Mouse (Mus musculus): ENCODE results near the gene Tapbpl.

- TF ChIP-seq POLR2A (IDR thresholded peaks at IDR 0.05; ENCODE audit: low read depth, low read length), result no peak
- TF ChIP-seq CTCF (IDR thresholded peaks at IDR 0.05; ENCODE audit: extremely low read depth, insufficient read length, insufficient replicate concordance, low read depth, low read length), result no peak
Measured at GRCm38 (mm10) chr6:125232516-125232915, 856 bp upstream of the Tapbpl start.
